Mouse (Mus musculus) mouse embryonic stem cell (cell line): ENCODE measurements around the gene Mgea5.

Experiments used
- in situ Hi-C, 2 experiments: fragments of 300-500 bp; cut with MboI; formaldehyde crosslinking; loops; 1 replicate in 1 of 2; 3 replicates in 1 of 2; pipeline ENCODE4 v1.14.3; 2019 to 2020; ENCODE audit warnings: low sequenced_read_pairs in 2 of 2, low pct_unique_long_range_greater_than_20kb in 1 of 2, mixed read lengths in 1 of 2; ENCODE audit not compliant: unreplicated experiment in 1 of 2

Mgea5 gene

DNA sequence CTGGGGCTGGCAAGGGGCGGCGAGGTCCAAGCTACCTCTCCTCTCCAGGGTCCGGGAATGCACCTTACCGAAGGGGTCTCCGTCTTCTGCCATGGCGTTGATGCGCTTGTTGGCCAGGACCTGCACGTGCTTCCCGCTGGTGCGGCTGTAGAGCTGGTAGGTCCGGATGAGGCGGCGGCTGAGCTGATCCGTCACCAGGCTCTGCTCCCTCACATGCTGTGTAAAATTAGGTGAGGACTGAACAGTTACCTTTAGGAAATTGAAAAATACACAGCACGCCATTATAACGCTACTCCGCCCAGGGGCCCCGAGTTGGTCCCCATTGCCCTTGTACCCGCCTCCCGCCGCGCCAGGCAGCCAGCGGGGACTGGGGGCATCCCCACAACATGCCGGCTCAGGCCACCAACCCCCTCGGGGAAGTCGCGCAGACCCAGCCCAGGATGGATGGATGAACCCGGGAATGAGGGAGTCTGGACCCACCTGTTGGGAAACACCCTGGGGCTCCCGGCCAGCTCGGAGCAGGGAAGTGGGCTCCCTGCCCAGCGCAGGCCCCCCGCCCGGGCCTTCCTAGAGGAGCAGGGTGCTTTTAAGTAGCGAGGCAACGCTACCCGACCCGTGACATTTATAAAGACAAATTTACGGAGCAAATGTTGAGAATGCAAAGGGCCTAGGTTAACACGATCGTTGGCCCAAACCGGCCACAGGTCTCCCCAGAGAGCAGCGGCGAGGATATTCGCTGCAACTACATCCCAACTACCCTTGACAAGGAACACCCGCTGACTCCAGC lies 42.0 kb downstream of the Mgea5 start:
- in situ Hi-C loops = loop anchor here (10.0 to 25.0 kb wide), 4 partner anchors 167 to 1004 kb away; partner anchors contain the start of gene Lbx1 (in 1 of the 2)

DNA sequence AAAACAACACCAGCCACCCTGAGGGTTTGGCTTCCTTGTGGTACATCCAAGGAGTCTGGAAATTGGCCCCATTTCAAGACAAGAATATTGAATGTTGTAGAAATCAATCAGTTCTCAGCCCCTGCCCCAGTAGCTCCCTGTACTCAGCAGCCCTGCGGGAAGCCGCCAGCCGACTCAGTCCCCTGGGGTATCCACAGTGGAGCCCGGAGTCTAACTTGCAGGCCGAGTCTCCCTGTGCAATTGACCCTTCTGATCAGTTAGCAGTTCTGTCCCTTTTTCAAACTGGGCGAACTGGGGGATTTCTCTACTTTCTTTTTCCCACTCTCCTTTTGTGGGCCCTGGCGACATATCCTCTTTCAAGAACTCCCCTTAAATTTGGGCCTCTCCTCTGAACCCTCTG lies 42.8 kb downstream of the Mgea5 start:
- in situ Hi-C loops = loop anchor here (10.0 to 25.0 kb wide), 4 partner anchors 166 to 1004 kb away; partner anchors contain the start of gene Lbx1 (in 1 of the 2)

DNA sequence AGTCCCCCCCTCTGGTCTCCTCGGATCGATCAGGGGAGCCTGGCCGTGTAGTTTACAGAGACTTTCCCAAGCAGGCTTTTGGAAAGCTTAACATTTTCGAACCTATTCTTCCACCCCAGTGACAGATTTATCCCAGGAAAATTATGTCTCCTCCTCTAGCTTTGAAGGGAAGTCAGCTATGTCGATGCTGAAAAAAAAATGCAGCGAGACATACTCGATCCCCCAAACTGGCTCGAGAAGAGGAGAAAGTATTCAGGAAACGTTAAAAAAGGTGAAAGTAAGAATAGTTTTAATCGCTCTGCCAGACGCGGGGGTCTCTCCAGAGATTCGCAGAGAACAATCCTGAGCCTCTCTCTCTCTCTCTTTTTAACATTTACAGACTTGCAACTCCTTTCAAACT lies 43.4 kb downstream of the Mgea5 start:
- in situ Hi-C loops = loop anchor here (10.0 to 25.0 kb wide), 4 partner anchors 165 to 1003 kb away; partner anchors contain the start of gene Lbx1 (in 1 of the 2)

DNA sequence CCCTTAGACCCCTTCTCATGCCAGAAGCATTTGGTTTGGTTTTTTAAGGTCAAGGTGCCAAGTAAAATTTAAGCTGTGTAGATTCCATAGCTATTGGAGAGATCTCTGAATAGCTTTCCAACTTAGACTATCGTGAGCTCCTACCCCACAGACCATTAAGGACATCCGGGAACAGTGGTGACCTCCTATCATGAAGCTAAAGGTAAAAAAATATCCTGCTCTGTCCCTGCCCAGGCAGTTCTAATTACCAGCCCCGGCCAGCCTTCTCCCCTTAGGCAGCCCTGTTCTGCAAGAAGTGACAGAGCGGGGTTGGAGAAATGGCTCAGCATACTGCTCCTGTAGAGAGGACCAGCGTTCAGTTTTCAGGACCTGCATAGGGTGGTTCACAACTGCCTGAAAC lies 45.1 kb downstream of the Mgea5 start:
- in situ Hi-C loops = loop anchor here in 1 of 2 experiments (10.0 to 25.0 kb wide), 2 partner anchors 584 to 1001 kb away; partner anchors contain the start of gene Tlx1

DNA sequence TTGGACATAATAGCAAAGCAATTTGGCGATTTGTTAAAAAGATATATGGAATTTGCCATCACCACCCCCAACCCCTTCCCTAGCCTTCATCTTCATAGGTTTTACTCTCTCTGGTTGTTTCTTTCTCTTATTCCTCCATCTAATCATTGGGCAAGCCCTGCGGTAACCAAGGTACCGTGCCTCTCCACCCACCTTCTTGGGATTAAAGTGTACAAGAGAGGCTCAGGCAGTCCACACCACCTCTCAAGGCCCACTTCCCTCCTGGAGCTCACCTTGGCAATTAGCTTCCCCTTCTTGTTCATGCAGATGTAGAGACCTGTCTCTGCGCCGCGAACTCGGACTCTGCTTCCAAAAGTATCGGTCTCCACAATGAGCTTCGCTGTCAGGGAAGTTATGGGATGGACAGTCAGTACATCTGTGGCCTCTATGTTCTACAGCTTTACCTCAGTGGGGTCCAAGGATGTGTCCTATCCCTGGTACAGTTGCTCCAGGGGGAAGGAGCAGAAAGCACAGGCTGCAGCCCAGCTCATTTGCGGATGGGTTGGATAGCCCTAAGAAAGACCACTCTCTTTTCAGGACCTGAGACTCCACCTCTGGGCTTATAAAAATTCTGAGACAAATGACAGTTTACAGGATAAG lies 45.7 kb downstream of the Mgea5 start:
- in situ Hi-C loops = loop anchor here in 1 of 2 experiments (10.0 to 25.0 kb wide), 2 partner anchors 583 to 1001 kb away; partner anchors contain the start of gene Tlx1

DNA sequence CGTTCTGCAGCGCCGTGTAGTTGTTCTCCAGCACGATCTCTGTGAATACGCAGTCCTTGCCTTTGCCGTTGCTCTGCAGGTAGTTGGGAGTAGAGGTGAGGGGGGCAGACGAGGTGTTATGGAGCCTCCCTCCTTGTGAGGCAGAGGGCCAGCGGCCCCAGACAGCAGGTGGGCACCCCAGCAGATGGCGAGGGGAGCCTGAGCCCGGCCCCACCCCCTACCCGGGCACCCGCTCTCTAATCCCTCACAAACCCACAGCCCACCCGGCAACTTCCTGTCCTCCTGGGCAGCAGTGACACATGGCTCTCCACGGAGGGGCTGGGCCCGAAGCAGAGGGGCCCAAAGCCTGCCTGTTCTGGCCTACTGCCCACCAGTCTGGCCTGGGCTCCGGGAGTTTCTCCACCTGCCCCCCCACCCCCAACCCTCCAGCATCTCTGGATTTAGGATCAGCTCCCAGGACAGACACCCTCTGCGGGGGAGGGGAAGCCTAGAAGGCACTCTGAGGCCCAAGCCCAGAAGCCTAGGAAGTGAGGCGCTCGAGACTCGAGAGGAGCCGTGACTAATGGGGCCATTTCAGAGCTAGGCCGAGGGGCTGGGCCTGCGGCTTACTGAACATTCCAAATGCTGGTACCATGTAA lies 46.3 kb downstream of the Mgea5 start:
- in situ Hi-C loops = loop anchor here in 1 of 2 experiments (10.0 to 25.0 kb wide), 2 partner anchors 583 to 1000 kb away; partner anchors contain the start of gene Tlx1

DNA sequence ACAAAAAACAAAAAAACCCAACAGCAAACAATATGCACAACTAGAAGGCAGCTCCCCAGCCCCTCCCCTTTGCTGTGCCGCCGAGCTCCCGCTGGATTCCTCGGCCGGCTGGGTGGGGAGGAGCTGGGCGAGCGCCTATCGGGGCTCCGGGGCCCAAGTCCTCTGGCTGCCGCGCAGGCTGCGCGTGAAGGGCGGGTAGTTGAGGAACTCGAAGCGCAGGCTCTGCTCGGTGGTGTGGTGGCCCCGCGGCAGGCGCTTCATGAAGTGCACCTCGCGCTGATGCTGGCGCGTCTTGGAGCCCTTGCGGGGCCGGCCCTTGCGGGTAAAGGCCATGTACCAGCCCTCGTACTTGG lies 46.8 kb downstream of the Mgea5 start:
- in situ Hi-C loops = loop anchor here in 1 of 2 experiments (10.0 to 25.0 kb wide), 2 partner anchors 582 to 1000 kb away; partner anchors contain the start of gene Tlx1

DNA sequence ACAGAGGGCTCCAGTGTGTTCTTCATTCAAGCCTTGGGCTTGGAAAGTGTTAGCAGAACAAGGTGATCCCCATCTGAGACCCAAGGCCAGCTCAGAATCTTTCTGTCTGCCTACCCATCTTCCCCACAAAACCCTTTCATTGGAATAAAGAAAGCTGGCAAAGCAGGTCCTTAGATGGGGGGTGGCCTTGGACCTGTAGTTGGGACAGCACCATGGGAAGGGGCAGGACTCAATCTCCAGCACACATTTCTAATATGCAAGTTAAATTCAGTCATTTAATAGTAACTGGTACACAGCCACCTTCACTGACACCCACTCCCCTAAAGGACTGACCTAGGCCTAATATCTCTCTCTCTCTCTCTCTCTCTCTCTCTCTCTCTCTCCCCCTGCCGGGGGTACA lies 47.4 kb downstream of the Mgea5 start:
- in situ Hi-C loops = loop anchor here in 1 of 2 experiments (10.0 to 25.0 kb wide), 2 partner anchors 581 to 999 kb away; partner anchors contain the start of gene Tlx1

DNA sequence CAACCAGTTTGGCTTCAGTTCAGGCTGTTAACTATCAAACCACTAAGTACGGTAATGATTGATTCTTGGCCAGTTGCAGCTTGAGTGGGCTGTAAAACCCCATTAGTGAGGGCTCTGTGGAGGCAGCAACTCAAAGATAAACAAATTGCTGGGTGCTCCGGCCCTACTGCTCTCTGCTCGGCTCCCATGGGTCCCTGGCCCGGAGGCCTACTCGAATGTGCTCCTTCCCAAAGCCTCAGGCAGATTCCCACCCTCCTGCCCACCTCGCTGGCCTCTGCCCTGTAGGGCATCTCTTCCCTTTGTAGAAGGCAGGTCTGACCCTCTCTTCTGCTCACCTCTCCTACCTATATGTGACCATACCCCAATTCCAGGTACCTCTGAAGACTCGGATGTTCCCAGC lies 48.9 kb downstream of the Mgea5 start:
- in situ Hi-C loops = loop anchor here in 1 of 2 experiments (10.0 to 25.0 kb wide), 2 partner anchors 580 to 997 kb away; partner anchors contain the start of gene Tlx1

DNA sequence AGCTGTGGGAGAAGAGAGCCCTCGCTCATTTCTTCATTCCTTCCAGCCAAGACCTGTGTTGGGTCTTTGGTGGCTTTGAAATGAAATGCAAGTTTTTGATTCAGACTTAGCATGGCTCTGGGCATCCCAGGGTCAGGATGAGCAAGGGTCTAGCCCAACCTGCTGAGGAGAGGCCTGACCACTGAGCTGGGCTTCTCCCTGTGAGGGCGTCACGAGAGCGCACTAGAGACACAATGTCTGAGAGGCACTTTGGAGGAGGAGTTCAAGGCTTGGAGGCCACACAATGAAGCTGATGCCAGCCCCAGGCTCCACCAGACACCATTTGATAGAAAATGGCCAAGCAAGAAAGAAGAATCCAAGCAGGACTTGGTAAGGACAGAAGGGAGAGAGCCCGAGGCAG lies 49.4 kb downstream of the Mgea5 start:
- in situ Hi-C loops = loop anchor here in 1 of 2 experiments (10.0 to 25.0 kb wide), 2 partner anchors 579 to 997 kb away; partner anchors contain the start of gene Tlx1

DNA sequence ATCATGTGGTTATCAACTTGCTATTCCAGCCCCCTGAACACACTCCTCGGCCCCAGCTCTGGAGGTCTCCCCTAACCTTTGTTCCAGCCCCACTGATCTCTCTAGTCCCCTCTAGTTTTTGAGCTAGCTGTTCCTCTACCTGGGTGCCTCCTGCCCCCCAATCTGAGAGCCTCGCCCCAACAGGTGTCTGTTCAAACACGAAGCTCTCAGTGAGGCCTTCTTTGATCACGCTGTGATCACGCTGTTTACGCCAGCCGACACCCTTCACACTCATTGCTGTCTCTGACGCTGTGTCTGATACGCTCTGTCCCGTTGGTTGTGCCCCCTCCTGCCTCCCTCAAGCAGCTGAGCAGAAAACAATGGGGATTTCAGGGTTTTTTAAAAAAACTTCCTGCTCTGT lies 50.1 kb downstream of the Mgea5 start:
- in situ Hi-C loops = loop anchor here in 1 of 2 experiments (10.0 to 25.0 kb wide), 2 partner anchors 579 to 996 kb away; partner anchors contain the start of gene Tlx1

DNA sequence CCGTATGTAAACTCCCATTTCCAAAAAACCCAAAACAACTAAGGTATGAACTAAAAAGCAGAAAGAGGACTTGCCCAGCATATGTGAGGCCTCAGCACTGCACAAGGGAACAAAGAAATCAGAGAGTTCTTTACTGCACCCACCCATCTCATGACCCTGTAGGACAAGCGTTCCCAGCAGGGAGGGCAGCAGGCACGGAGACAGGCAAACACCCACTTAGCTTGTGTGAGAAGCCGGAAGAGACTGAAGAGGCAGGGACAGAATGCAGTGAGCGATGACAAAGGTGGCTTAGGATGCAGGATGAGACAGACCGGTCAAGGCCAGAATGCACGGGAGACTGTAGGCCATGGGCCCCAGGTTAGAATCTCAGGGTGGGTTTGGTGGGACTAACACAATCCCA lies 52.0 kb downstream of the Mgea5 start:
- in situ Hi-C loops = loop anchor here in 1 of 2 experiments (10.0 to 25.0 kb wide), 2 partner anchors 577 to 994 kb away; partner anchors contain the start of gene Tlx1

DNA sequence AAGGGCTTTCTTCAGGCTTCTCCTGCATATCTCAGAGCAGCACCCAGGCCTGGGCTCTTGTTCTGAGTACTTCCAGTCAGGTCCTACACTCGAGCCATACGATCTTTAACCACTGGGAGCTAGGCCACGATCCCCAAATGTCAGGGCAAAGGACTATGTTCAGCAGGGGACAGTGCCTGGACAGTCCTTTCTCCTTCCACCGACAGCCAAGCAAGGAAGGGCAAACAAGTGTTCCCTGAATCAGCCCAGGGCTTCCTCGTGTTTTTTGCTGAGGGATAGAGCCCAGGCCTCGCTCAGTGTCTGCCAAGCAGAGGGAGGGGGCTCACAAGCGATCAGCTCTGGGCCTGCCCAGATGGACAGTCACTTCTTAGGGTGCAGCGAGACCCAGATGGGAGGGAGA lies 53.6 kb downstream of the Mgea5 start:
- in situ Hi-C loops = loop anchor here in 1 of 2 experiments (10.0 to 25.0 kb wide), 2 partner anchors 575 to 993 kb away; partner anchors contain the start of gene Tlx1

DNA sequence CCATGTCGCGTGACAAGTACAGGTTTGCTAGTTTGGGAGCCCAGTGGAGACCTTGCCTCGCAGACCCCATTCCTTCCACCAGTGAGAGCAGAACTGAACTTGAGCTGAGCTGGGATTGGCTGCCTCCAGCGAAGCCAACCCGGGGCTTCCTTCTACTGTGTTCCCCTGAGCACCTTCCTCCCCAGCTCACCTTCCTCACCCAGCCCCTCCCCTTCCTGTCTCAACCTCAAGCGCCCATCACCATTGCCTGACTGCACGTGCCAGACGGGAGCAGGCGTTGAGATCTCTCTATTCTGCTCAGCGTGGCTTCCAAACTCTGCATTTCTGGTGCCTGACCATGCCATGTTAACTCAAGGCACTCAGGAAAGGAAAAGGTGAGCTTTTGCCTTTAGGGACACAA lies 56.4 kb downstream of the Mgea5 start:
- in situ Hi-C loops = loop anchor here in 1 of 2 experiments (25.0 kb wide), 1 partner anchor 990 kb away; no protein-coding TSS in a partner anchor

DNA sequence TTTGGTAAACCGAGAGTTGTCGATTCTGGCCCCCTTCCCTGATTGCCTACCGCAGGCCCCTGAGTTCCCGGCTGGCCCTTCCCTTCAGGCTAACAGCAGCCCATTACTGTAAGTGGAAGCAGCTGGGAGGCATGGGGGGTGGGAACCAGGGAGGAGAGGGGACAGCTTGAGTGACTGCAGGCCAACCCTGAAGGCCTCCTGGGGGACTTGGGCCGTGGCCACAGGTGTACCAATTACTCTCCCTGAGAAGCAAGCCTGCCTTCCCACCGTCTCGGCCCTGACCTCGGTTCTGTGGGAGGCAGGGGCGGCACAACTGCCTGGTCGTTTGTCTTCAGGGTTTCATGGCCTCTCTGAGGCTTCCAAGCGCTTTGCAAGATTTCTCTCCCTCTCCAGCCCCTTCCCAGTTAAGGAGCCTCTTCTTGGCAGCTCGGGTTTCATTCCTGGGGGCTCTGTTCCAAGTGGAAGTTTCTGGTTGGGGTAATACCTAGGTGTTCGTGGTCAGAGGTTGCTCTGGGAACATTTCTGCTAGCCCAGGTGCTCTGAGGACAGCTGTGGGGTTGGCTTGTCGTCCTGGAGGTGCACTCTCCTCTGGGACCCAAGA lies 57.9 kb downstream of the Mgea5 start:
- in situ Hi-C loops = loop anchor here in 1 of 2 experiments (25.0 kb wide), 1 partner anchor 988 kb away; no protein-coding TSS in a partner anchor

DNA sequence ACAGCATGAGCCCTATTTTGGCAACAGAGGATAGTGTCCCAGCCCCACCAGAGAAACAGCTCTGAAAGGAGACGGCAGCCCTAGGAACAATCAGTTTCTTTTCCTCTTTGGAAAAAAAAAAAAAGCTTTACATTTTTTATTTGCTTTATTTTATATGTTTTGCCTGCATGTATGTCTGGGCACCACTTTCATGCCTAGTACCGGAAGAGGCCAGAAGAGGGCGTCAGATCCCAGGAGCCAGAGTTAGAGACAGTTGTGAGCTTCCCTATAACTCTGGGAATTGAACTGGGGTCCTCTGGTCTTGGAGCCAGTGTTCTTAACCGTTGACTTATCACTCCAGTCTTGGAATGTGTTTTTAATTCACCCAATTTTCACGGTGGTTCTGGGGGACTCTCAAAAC lies 61.4 kb downstream of the Mgea5 start:
- in situ Hi-C loops = no loop called here

DNA sequence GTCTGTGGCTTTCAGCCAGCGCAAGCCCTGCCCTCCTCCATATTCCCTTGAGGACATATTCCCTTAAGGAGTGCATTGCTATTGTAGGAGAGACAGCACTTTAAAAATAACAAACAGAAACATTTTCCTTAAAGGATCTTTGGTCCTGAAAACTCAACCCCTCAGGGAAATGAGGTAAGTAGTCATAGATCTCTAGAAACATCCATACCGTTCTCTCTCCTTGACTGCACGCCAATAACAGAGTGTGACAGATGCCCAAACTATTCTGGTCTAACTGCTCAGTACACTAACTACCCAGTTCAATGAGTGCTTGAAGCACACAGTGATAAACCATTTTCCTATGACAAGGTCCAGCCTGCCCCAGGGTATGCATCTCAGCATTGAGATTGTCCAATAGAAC lies 65.4 kb downstream of the Mgea5 start:
- in situ Hi-C loops = no loop called here
